Mouse (Mus musculus): ENCODE data around the gene Gm3776. TPM values are rescaled to one million over a fixed set of nuclear protein-coding genes. Genes with fewer than 3 reads are reported as not detected.
"Not testable (repeated sequence)": the region's sequence is repeated elsewhere in the genome, so short reads cannot be mapped to it uniquely, and the experiment has no call there.

Gene Gm3776
- not detected for total RNA-seq (2021)
- long read RNA-seq, experiment 1, result 0 reads
- long read RNA-seq, experiment 2, result 0 reads

- not testable (repeated sequence) for DNase-seq
These were observed at the start of gene Gm3776 for GRCm38 (mm10) chr9:78256914-78257313. Gene Gm3776 (plus strand): TSS chr9:78257129.

GRCm38 (mm10) chr9:78208956-78209355 is 48.0 kb upstream of the Gm3776 start:
- no peak for DNase-seq

GRCm38 (mm10) chr9:78210079-78210478 is 46.9 kb upstream of the Gm3776 start:
- DNase-seq, result no peak

GRCm38 (mm10) chr9:78210821-78211220 is 46.1 kb upstream of the Gm3776 start:
- DNase-seq, result no peak

- no peak for DNase-seq
These were observed 45.4 kb upstream of the Gm3776 start for GRCm38 (mm10) chr9:78211521-78211920.

- no peak for DNase-seq
These were observed 44.4 kb upstream of the Gm3776 start for GRCm38 (mm10) chr9:78212341-78213049.

GRCm38 (mm10) chr9:78217074-78217473 is 39.9 kb upstream of the Gm3776 start:
- no peak for DNase-seq

- DNase-seq, result no peak
These were observed 34.3 kb upstream of the Gm3776 start for GRCm38 (mm10) chr9:78222616-78223015.

GRCm38 (mm10) chr9:78223221-78223902 is 33.6 kb upstream of the Gm3776 start:
- DNase-seq, result no peak

- DNase-seq, result no peak
These were observed 32.5 kb upstream of the Gm3776 start for GRCm38 (mm10) chr9:78224418-78224817.

GRCm38 (mm10) chr9:78225304-78225703 is 31.6 kb upstream of the Gm3776 start:
- DNase-seq, result no peak

GRCm38 (mm10) chr9:78228122-78228521 is 28.8 kb upstream of the Gm3776 start:
- no peak for DNase-seq

- DNase-seq, result not testable (repeated sequence)
These were observed 27.3 kb upstream of the Gm3776 start for GRCm38 (mm10) chr9:78229658-78230057.

- not testable (repeated sequence) for DNase-seq
These were observed 26.5 kb upstream of the Gm3776 start, which contains the start of gene Gsta1 for GRCm38 (mm10) chr9:78230461-78230860. Gene Gsta1 (plus strand): TSS chr9:78230656.

GRCm38 (mm10) chr9:78233121-78233695 is 23.7 kb upstream of the Gm3776 start:
- not testable (repeated sequence) for DNase-seq

- DNase-seq, result not testable (repeated sequence)
These were observed 1.1 kb upstream of the Gm3776 start for GRCm38 (mm10) chr9:78255683-78256470.

- DNase-seq, result not testable (repeated sequence)
These were observed 2.8 kb downstream of the Gm3776 start for GRCm38 (mm10) chr9:78259688-78260087.

- DNase-seq, result not testable (repeated sequence)
These were observed 14.0 kb downstream of the Gm3776 start for GRCm38 (mm10) chr9:78270945-78271344.

GRCm38 (mm10) chr9:78282002-78282711 is 25.2 kb downstream of the Gm3776 start:
- not testable (repeated sequence) for DNase-seq

- not testable (repeated sequence) for DNase-seq
These were observed 32.1 kb downstream of the Gm3776 start for GRCm38 (mm10) chr9:78289063-78289462.

GRCm38 (mm10) chr9:78289723-78290122 is 32.8 kb downstream of the Gm3776 start, which contains the start of gene Gm10639:
Gene Gm10639 (plus strand): TSS chr9:78289923.
- DNase-seq, result not testable (repeated sequence)
